Mouse (Mus musculus): ENCODE data around the gene Nkap. TPM values are rescaled to one million over a fixed set of nuclear protein-coding genes. Genes with fewer than 3 reads are reported as not detected.
"Not testable (repeated sequence)": the region's sequence is repeated elsewhere in the genome, so short reads cannot be mapped to it uniquely, and the experiment has no call there.

Gene Nkap
- polyA plus RNA-seq (2015; fragmentation: Nextera tagmentation; extraction: Ambion mirVana): 19.0 and 22.0 TPM in 2 replicates

GRCm38 (mm10) chrX:37126671-37127358 is at the start of gene Nkap:
Nkap (plus strand) TSS chrX:37126795.
- H3K9ac ChIP-seq: peak within 1 kb of the TSS; percentile 80
- ATAC-seq: peak; percentile 96
- no peaks in the 10 kb centered on the region for H3K9me3 ChIP-seq (replicated peaks)
- peaks cover 13% of the 10 kb centered on the region for H3K4me1 ChIP-seq
- peak within 1 kb of the TSS; percentile 65 for H3K4me3 ChIP-seq
- no peaks in the 10 kb centered on the region for H3K36me3 ChIP-seq (ENCODE audit: poor library complexity, severe bottlenecking)
- 21% methylated on average over 57 of the region's 58 CpGs for WGBS
- H3K27me3 ChIP-seq: no peaks in the 10 kb centered on the region
- peak within 1 kb of the TSS; percentile 57 for H3K27ac ChIP-seq
- peak within 1 kb of the TSS; percentile 66 for H3K4me2 ChIP-seq

GRCm38 (mm10) chrX:37080345-37080744 is 46.2 kb upstream of the Nkap start:
- Histone ChIP-seq H3K4me1 (peaks cover 11% of the 10 kb centered on the region), H3K36me3 (ENCODE audit: poor library complexity, severe bottlenecking) (peaks cover 17% of the 10 kb centered on the region; the same call in 1 of the 2 replicates)
- not testable (repeated sequence) for H3K27ac ChIP-seq; ATAC-seq; H3K9ac ChIP-seq; H3K9me3 ChIP-seq (replicated peaks); H3K27me3 ChIP-seq; H3K4me3 ChIP-seq; H3K4me2 ChIP-seq
- WGBS: 68% methylated on average over 4 of the region's 4 CpGs

- Histone ChIP-seq H3K9ac (no peak overlapping the region), H3K27me3 (no peaks in the 10 kb centered on the region), H3K27ac (no peak overlapping the region), H3K9me3 (replicated peaks) (no peaks in the 10 kb centered on the region), H3K4me1 (peaks cover 11% of the 10 kb centered on the region), H3K4me3 (no peak overlapping the region), H3K36me3 (ENCODE audit: poor library complexity, severe bottlenecking) (peaks cover 17% of the 10 kb centered on the region; the same call in 1 of the 2 replicates), H3K4me2 (no peak overlapping the region)
- ATAC-seq: no peak
- WGBS: 65% methylated on average over 6 of the region's 6 CpGs
Measured at GRCm38 (mm10) chrX:37081194-37081593, 45.4 kb upstream of the Nkap start.

GRCm38 (mm10) chrX:37084318-37084926 is 42.2 kb upstream of the Nkap start:
- 16% methylated on average over 19 of the region's 19 CpGs for WGBS
- peaks cover 17% of the 10 kb centered on the region; the same call in 1 of the 2 replicates for H3K36me3 ChIP-seq (ENCODE audit: poor library complexity, severe bottlenecking)
- H3K9me3 ChIP-seq (replicated peaks): no peaks in the 10 kb centered on the region
- H3K27me3 ChIP-seq: no peaks in the 10 kb centered on the region
- peak overlapping the region; percentile 57 for H3K4me3 ChIP-seq
- H3K9ac ChIP-seq: peak overlapping the region; percentile 78
- H3K27ac ChIP-seq: peak overlapping the region; percentile 75
- peaks cover 11% of the 10 kb centered on the region for H3K4me1 ChIP-seq
- ATAC-seq: peak; percentile 52
- peak overlapping the region; percentile 76 for H3K4me2 ChIP-seq

GRCm38 (mm10) chrX:37084927-37085660 is 41.5 kb upstream of the Nkap start, which contains the start of gene Rpl39:
Rpl39 (minus strand) TSS chrX:37085402.
- peaks cover 11% of the 10 kb centered on the region for H3K4me1 ChIP-seq

GRCm38 (mm10) chrX:37085665-37086064 is 40.9 kb upstream of the Nkap start:
- peak overlapping the region; percentile 75 for H3K27ac ChIP-seq
- H3K9ac ChIP-seq: no peak overlapping the region
- H3K36me3 ChIP-seq (ENCODE audit: poor library complexity, severe bottlenecking): peaks cover 16% of the 10 kb centered on the region; the same call in 1 of the 2 replicates
- H3K27me3 ChIP-seq: no peaks in the 10 kb centered on the region
- H3K4me3 ChIP-seq: peak overlapping the region; percentile 57
- H3K9me3 ChIP-seq (replicated peaks): no peaks in the 10 kb centered on the region
- ATAC-seq: peak; percentile 50; the same call in 1 of the 2 replicates
- H3K4me1 ChIP-seq: peaks cover 11% of the 10 kb centered on the region
- 34% methylated on average over 9 of the region's 9 CpGs for WGBS
- H3K4me2 ChIP-seq: peak overlapping the region; percentile 76

More at GRCm38 (mm10) chrX:37084927-37085660, 41.5 kb upstream of the Nkap start, which contains the start of gene Rpl39:
- Histone ChIP-seq H3K4me2 (peak within 1 kb of the TSS; percentile 76), H3K36me3 (ENCODE audit: poor library complexity, severe bottlenecking) (peaks cover 17% of the 10 kb centered on the region; the same call in 1 of the 2 replicates), H3K27me3 (no peaks in the 10 kb centered on the region), H3K27ac (peak within 1 kb of the TSS; percentile 75), H3K9me3 (replicated peaks) (no peaks in the 10 kb centered on the region), H3K9ac (peak within 1 kb of the TSS; percentile 78), H3K4me3 (peak within 1 kb of the TSS; percentile 57)
- ATAC-seq: peak; percentile 95
- 19% methylated on average over 36 of the region's 38 CpGs for WGBS

- 79% methylated on average over 1 of the region's 1 CpGs for WGBS
- Histone ChIP-seq H3K27ac (no peak overlapping the region), H3K4me1 (no peaks in the 10 kb centered on the region), H3K27me3 (no peaks in the 10 kb centered on the region), H3K4me3 (no peak overlapping the region), H3K36me3 (ENCODE audit: poor library complexity, severe bottlenecking) (peaks cover 8% of the 10 kb centered on the region), H3K9ac (no peak overlapping the region), H3K4me2 (no peak overlapping the region), H3K9me3 (replicated peaks) (no peaks in the 10 kb centered on the region)
- no peak for ATAC-seq
Measured at GRCm38 (mm10) chrX:37088778-37089177, 37.8 kb upstream of the Nkap start.

- Histone ChIP-seq H3K36me3 (ENCODE audit: poor library complexity, severe bottlenecking) (peaks cover 19% of the 10 kb centered on the region), H3K27ac (no peak overlapping the region), H3K9ac (no peak overlapping the region), H3K4me1 (no peaks in the 10 kb centered on the region), H3K4me2 (no peak overlapping the region), H3K9me3 (replicated peaks) (no peaks in the 10 kb centered on the region), H3K4me3 (no peak overlapping the region), H3K27me3 (no peaks in the 10 kb centered on the region)
- ATAC-seq: no peak
- WGBS: 91% methylated on average over 3 of the region's 3 CpGs
Measured at GRCm38 (mm10) chrX:37091457-37091856, 35.1 kb upstream of the Nkap start.

GRCm38 (mm10) chrX:37095106-37095768 is 31.4 kb upstream of the Nkap start:
- no peak for ATAC-seq
- no peak overlapping the region for H3K4me2 ChIP-seq
- H3K9me3 ChIP-seq (replicated peaks): no peaks in the 10 kb centered on the region
- 96% methylated on average over 11 of the region's 11 CpGs for WGBS
- H3K27me3 ChIP-seq: no peaks in the 10 kb centered on the region
- no peaks in the 10 kb centered on the region for H3K4me1 ChIP-seq
- no peak overlapping the region for H3K27ac ChIP-seq
- peaks cover 39% of the 10 kb centered on the region for H3K36me3 ChIP-seq (ENCODE audit: poor library complexity, severe bottlenecking)
- H3K9ac ChIP-seq: no peak overlapping the region
- H3K4me3 ChIP-seq: no peak overlapping the region

GRCm38 (mm10) chrX:37098681-37099080 is 27.9 kb upstream of the Nkap start:
- Histone ChIP-seq H3K4me2 (no peak overlapping the region), H3K36me3 (ENCODE audit: poor library complexity, severe bottlenecking) (peaks cover 40% of the 10 kb centered on the region), H3K27me3 (no peaks in the 10 kb centered on the region), H3K9me3 (replicated peaks) (no peaks in the 10 kb centered on the region), H3K27ac (no peak overlapping the region), H3K9ac (no peak overlapping the region), H3K4me1 (no peaks in the 10 kb centered on the region), H3K4me3 (no peak overlapping the region)
- ATAC-seq: no peak
- WGBS: 91% methylated on average over 3 of the region's 3 CpGs

GRCm38 (mm10) chrX:37103826-37104225 is 22.8 kb upstream of the Nkap start:
- 84% methylated on average over 2 of the region's 2 CpGs for WGBS
- Histone ChIP-seq H3K4me1 (peaks cover 3% of the 10 kb centered on the region), H3K36me3 (ENCODE audit: poor library complexity, severe bottlenecking) (peaks cover 13% of the 10 kb centered on the region), H3K4me2 (no peak overlapping the region), H3K27me3 (no peaks in the 10 kb centered on the region), H3K9ac (no peak overlapping the region), H3K4me3 (no peak overlapping the region), H3K27ac (no peak overlapping the region), H3K9me3 (replicated peaks) (no peaks in the 10 kb centered on the region)
- no peak for ATAC-seq
